Mouse (Mus musculus) ES-E14 (cell line): Measurements from ENCODE around the gene Ksr2. TPM values are rescaled to one million over a fixed set of nuclear protein-coding genes. Genes with fewer than 3 reads are reported as not detected.

Experiments used
- DNase-seq: peaks from one replicate; pipeline ENCODE4 v3.0.0-alpha.2; 2013; ENCODE audit warnings: low read depth, low spot score
- H3K27ac ChIP-seq: 2 replicates; pipeline ENCODE4 v1.5.1; 2012; ENCODE audit warnings: low read depth, mild to moderate bottlenecking, low read length, moderate library complexity, mixed read lengths; ENCODE audit not compliant: poor library complexity, insufficient read depth, severe bottlenecking
- H3K36me3 ChIP-seq: 2 replicates; pipeline ENCODE4 v1.6.1; 2012; ENCODE audit warnings: mild to moderate bottlenecking, low read length, moderate library complexity, mixed read lengths; ENCODE audit not compliant: control insufficient read depth, poor library complexity, insufficient read depth, severe bottlenecking
- H3K4me1 ChIP-seq, 2 experiments: fragments of 150-350 bp in 1 of 2; sonication (generic) in 1 of 2; 2 replicates each; pipeline ENCODE4 v1.6.1; 2012; ENCODE audit warnings: low read length in 2 of 2, mild to moderate bottlenecking in 1 of 2, mixed read lengths in 1 of 2; ENCODE audit not compliant: control insufficient read depth in 2 of 2, insufficient read depth in 2 of 2, poor library complexity in 1 of 2
- H3K4me3 ChIP-seq, 2 experiments: fragments of 150-350 bp in 1 of 2; sonication (generic) in 1 of 2; 2 replicates each; pipeline ENCODE4 v1.5.1; 2012; ENCODE audit warnings: low read length in 2 of 2, low read depth in 1 of 2, mild to moderate bottlenecking in 1 of 2, mixed read lengths in 1 of 2; ENCODE audit not compliant: insufficient read depth in 1 of 2, poor library complexity in 1 of 2, severe bottlenecking in 1 of 2
- H3K9ac ChIP-seq: 2 replicates; pipeline ENCODE4 v1.6.1; 2012; ENCODE audit warnings: low read depth, mild to moderate bottlenecking, low read length, mixed read lengths; ENCODE audit not compliant: poor library complexity, insufficient read depth, severe bottlenecking
- H3K9me3 ChIP-seq: fragments of 150-350 bp; sonication (generic); 2 replicates; pipeline ENCODE4 v1.6.1; 2012; ENCODE audit warnings: low read depth, mild to moderate bottlenecking, low read length; ENCODE audit not compliant: control insufficient read depth, insufficient read depth
- CHD2 ChIP-seq: IDR thresholded peaks from 2 replicates; pipeline ENCODE4 v1.6.1; 2014; ENCODE audit warnings: mild to moderate bottlenecking, low read depth, low read length, inconsistent platforms
- HCFC1 ChIP-seq: IDR thresholded peaks from 2 replicates; pipeline ENCODE4 v1.6.1; 2012; ENCODE audit warnings: low read length, inconsistent platforms, borderline replicate concordance; ENCODE audit not compliant: insufficient read depth
- MAFK ChIP-seq: IDR thresholded peaks from 2 replicates; pipeline ENCODE4 v1.6.1; 2014; ENCODE audit warnings: mild to moderate bottlenecking, low read depth, low read length, inconsistent platforms; ENCODE audit not compliant: insufficient read depth
- ZC3H11A ChIP-seq: IDR thresholded peaks from 2 replicates; pipeline ENCODE4 v1.6.1; 2012; ENCODE audit warnings: low read depth, mild to moderate bottlenecking, inconsistent platforms, low read length, borderline replicate concordance
- ZNF384 ChIP-seq: IDR thresholded peaks from 2 replicates; pipeline ENCODE4 v1.6.1; 2012; ENCODE audit warnings: low read depth, low read length, inconsistent platforms
- in situ Hi-C, 2 experiments: fragments of 600-800 bp; cut with MboI; formaldehyde crosslinking; loops; one replicate each; pipeline ENCODE4 v1.15.1; 2025; ENCODE audit warnings: low sequenced_read_pairs in 2 of 2, inconsistent platforms in 1 of 2; ENCODE audit not compliant: unreplicated experiment in 2 of 2
- total RNA-seq: library from RNA; depleted of rRNA; stranded (reverse); fragments of 300-350 nt; gene quantifications from 2 replicates; pipeline ENCODE4 v1.2.3, GENCODE M21; 2012

Ksr2 gene
- total RNA-seq, 1 experiment = 0.67 TPM

DNA sequence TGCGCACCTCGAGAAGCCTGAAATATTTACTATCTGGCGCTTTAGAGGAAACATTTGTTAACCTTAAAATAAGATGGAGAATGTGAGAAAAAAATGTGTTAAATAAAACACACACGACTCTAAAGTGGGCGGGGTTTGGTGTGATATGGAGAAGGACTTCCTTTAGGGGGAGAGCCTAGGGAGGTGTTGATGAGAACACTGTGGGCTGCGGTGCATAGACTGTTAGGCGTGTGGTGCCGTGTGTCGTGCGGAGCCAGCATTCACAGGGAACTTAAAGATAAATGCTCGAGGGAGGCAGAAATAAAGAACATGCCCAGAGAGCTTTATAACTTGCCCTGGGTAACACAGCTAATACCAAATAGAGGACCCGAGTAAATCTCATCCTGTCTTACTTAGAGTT, 101.6 kb downstream of the Ksr2 start:
- TF ChIP-seq ZC3H11A (no peak), CHD2 (no peak), ZNF384 (no peak), MAFK (no peak), HCFC1 (no peak)
- in situ Hi-C loops = loop anchor here (10.0 to 25.0 kb wide), 2 partner anchors 319 to 422 kb away; no protein-coding TSS in a partner anchor

DNA sequence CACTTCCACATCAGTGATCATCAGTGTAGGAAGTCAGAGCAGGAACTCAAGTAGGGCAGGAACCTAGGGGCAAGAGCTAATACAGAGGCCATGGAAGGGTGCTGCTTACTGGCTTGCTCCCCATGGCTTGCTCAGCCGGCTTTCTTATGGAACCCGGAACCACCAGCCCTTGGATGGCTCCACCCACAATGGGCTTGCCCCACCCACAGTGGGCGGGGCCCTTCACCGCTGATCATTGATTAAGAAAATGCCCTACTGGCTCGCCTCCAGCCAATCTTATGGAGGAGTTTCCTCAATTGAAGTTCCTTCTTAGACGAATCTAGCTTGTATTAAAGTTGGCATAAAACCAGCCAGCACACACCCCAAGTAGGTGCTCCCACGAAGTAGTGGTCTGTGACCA, 102.1 kb downstream of the Ksr2 start:
- no peak for TF ChIP-seq ZC3H11A
- TF ChIP-seq HCFC1 = no peak
- no peak for TF ChIP-seq CHD2
- no peak for TF ChIP-seq MAFK
- TF ChIP-seq ZNF384 = no peak
- no peak overlapping the region for H3K4me3 ChIP-seq
- no peak overlapping the region for H3K9ac ChIP-seq
- H3K9me3 ChIP-seq = no peaks in the 10 kb centered on the region
- no peaks in the 10 kb centered on the region for H3K36me3 ChIP-seq
- DNase-seq = no peak
- H3K27ac ChIP-seq = no peak overlapping the region
- in situ Hi-C loops = loop anchor here (10.0 to 25.0 kb wide), 2 partner anchors 319 to 421 kb away; no protein-coding TSS in a partner anchor
- H3K4me1 ChIP-seq = peaks cover 0 to 2% of the 10 kb centered on the region in 2 experiments; a peak in 1 of 4 replicates

More for the DNA sequence above, 101.6 kb downstream of the Ksr2 start:
- Histone ChIP-seq H3K9ac (no peak overlapping the region), H3K9me3 (no peaks in the 10 kb centered on the region), H3K27ac (no peak overlapping the region), H3K4me3 (no peak overlapping the region), H3K36me3 (no peaks in the 10 kb centered on the region), H3K4me1 (peaks cover 0 to 2% of the 10 kb centered on the region in 2 experiments; a peak in 1 of 4 replicates)
- no peak for DNase-seq

DNA sequence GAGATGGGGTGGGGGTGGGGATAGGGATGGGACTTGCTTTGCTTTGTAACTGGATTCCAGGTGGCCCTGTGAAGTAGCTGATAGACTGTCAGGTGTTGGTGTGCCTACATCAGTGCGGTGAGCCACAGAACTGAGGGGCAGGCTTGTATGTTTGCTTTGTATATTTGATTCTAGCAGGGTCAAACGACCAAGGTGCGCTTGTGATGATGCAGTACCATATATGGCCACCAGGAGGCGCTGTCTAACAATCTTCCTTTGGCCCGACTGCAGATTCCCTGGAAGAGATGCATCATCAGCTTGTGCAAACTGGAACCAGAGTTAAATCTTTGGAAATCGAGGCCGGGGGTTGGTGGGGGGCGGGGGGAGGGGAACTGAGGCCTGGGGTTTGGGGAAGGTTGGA, 102.8 kb downstream of the Ksr2 start:
- no peak overlapping the region for H3K4me3 ChIP-seq
- H3K36me3 ChIP-seq = no peaks in the 10 kb centered on the region
- in situ Hi-C loops = loop anchor here (10.0 to 25.0 kb wide), 2 partner anchors 318 to 421 kb away; no protein-coding TSS in a partner anchor
- no peak overlapping the region for H3K27ac ChIP-seq
- no peak for TF ChIP-seq CHD2
- TF ChIP-seq ZNF384 = no peak
- TF ChIP-seq ZC3H11A = peak; percentile 42; the same call in 1 of the 2 replicates
- DNase-seq = peak; percentile 77
- peaks cover 0 to 2% of the 10 kb centered on the region in 2 experiments; a peak in 1 of 4 replicates for H3K4me1 ChIP-seq
- H3K9ac ChIP-seq = no peak overlapping the region
- no peaks in the 10 kb centered on the region for H3K9me3 ChIP-seq

DNA sequence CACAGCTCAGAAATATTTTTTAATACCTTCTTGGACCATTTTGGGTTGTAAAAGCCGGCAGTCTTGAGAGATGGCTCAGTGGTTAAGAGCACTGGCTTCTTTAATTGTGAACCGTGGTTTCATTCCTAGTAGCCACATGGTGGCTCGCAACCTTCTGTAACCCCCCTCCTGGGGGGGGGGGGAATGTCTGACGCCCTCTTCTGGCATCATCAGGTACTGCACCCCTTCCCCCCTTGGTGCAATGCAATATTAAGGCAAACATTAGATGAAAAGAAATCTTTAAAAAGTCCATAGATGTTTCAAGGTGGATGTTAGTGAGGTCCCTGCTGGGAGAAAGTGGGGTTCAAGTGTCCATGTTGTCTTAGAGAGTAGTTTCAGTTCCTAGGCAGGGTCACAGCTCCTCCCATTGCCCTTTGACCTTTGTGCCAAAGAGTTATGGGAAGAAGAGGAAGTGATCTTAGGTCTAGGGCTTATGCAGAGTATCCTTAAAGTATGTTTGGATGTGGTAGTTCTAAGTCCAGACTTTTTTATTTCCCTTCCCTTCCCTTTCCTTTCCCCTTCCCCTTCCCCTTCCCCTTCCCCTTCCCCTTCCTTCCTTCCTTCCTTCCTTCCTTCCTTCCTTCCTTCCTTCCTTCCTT, 106.2 kb downstream of the Ksr2 start:
- no peak for DNase-seq
- H3K9ac ChIP-seq = no peak overlapping the region; the same call in 1 of the 2 replicates
- no peak overlapping the region for H3K4me3 ChIP-seq
- in situ Hi-C loops = loop anchor here (10.0 to 25.0 kb wide), 2 partner anchors 315 to 417 kb away; no protein-coding TSS in a partner anchor
- H3K4me1 ChIP-seq = peaks cover 0 to 2% of the 10 kb centered on the region in 2 experiments; a peak in 1 of 4 replicates
- no peak overlapping the region for H3K27ac ChIP-seq
- no peaks in the 10 kb centered on the region for H3K9me3 ChIP-seq
- H3K36me3 ChIP-seq = no peaks in the 10 kb centered on the region
- no peak for TF ChIP-seq ZC3H11A

- H3K9me3 ChIP-seq = no peaks in the 10 kb centered on the region
- no peak for TF ChIP-seq HCFC1
- no peak for TF ChIP-seq ZC3H11A
- TF ChIP-seq CHD2 = no peak
- in situ Hi-C loops = loop anchor here in 1 of 2 experiments (25.0 kb wide), 1 partner anchor 416 kb away; no protein-coding TSS in a partner anchor
- H3K9ac ChIP-seq = no peak overlapping the region
- no peak overlapping the region for H3K27ac ChIP-seq
- H3K36me3 ChIP-seq = no peaks in the 10 kb centered on the region
- no peak overlapping the region for H3K4me3 ChIP-seq
- H3K4me1 ChIP-seq = 0 out of 4 replicates have a peak, but pooled peaks cover 0 to 2% of the 10 kb centered on the region in 2 experiments
- DNase-seq = no peak
These were observed 107.4 kb downstream of the Ksr2 start for GRCm38 (mm10) chr5:117521156-117521555.
